Mouse (Mus musculus) common myeloid progenitor, adult 5-6 weeks (primary cell): ENCODE data around the gene Ltbp4. TPM values are rescaled to one million over a fixed set of nuclear protein-coding genes. Genes with fewer than 3 reads are reported as not detected.

Experiments
- ATAC-seq: replicated peaks from 2 replicates; pipeline ENCODE4 v1.8.0; 2016; ENCODE audit warnings: low read depth, mild to moderate bottlenecking, moderate TSS enrichment, inconsistent platforms; ENCODE audit not compliant: poor library complexity, severe bottlenecking
- total RNA-seq: library from RNA; stranded (forward); fragments of 200-1000, 187-1606 nt; gene quantifications from 2 replicates; pipeline ENCODE4 v1.2.3, GENCODE M21; 2017

The Ltbp4 gene
- total RNA-seq, 1 experiment from 2014 or later, result not detected

DNA sequence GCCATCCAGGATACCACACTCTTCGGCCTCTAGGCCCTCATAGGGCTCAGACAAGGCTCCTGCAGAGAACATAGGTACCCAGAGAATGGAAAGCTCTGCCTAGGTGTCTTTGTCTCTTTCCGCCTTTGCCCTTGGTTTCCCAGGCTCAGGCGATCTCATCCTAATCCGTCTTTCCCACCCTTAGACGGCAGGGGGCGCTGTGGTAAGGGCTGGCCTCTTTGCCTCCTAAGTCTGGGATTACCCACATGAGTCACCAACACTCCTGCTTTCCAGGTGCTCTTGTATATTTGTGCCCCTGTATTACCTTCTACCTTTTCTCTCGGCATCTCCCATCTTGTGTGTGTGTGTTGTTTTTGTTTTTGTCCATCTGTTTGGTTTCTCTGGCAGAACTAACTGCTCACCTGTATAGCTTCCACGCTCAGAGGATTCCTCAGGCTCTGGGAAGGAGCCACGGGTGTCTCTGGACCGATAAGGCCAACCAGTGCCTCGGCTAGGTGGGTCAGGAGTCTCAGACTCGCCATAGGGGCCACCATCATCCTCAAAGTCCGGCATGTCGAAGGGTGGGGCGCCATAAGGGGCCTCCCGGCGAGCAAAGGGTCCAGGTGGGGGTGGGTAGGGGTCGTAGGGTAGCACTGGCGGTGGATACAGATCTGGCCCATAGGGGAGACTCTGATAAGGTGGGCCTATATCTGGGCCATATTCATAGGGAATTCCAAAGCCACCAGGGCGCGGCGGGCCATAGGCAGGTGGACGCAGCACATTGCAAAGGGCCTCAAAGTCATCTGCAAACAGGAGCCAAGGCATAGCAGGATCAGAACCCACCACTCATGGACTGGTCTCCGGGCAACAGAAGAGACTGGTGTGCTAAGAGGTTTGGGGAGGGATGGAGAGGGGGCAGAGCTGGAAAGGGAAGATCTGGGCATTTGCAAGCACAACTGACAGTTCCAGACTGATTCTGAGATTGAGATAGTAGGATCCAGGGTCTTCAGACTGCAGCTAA, 31.0 kb downstream of the Ltbp4 start:
- 0 out of 2 replicates have a peak, but pooled peaks have one; percentile 24 for ATAC-seq

- no peak for ATAC-seq
These were observed 32.3 kb downstream of the Ltbp4 start for GRCm38 (mm10) chr7:27305091-27305730.

DNA sequence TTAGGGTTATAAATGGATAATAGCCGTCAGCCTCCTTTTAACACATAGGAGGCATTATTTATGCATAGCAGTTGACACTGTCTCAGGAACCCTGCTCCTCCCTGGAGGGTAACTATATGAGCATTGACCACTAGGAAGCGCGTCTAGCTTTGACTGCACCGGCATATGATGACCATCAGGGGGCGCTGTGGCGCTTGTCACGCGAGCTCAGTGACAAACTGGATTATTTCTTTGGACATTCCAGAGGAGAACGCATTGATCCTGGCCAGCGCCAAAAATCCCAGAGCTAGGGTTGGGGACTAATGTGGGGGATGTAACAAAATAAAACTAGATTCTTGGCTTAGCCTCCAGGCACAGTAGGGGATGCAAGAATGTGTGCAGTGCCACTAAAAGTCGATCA, 35.3 kb downstream of the Ltbp4 start:
- peak; percentile 88 for ATAC-seq

GRCm38 (mm10) chr7:27300801-27301200, 36.7 kb downstream of the Ltbp4 start:
- ATAC-seq, result no peak

GRCm38 (mm10) chr7:27300351-27300750, 37.1 kb downstream of the Ltbp4 start:
- ATAC-seq, result no peak

- no peak for ATAC-seq
These were observed 38.7 kb downstream of the Ltbp4 start for GRCm38 (mm10) chr7:27298816-27299215.

DNA sequence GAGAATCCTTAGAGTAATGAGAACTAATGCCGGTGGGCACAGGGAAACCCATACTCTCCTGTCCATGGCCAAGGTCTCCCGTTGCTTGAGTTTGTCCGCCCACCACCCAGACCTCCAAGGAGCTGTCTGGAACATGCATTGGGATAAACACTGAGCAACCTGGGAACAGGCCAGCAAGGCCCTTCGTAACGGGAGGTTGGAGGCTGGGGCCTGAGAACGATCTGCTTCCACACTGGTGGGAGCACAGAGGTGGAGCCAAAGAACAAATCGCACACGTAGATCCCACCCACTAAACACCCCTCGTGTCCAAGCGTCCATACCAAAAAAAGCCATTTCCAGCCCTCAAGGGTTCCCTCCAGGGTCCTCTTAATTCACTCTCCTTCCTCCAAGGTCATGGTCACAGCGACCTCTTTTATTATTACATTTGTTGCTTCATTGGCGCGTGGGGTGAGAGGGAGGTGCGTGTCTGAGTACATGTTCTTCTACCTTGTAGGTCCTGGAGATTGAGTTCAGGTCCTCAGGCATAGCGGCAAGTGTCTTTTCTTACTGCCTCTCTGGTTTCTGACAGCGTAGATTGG, 39.4 kb downstream of the Ltbp4 start:
- ATAC-seq, result no peak

DNA sequence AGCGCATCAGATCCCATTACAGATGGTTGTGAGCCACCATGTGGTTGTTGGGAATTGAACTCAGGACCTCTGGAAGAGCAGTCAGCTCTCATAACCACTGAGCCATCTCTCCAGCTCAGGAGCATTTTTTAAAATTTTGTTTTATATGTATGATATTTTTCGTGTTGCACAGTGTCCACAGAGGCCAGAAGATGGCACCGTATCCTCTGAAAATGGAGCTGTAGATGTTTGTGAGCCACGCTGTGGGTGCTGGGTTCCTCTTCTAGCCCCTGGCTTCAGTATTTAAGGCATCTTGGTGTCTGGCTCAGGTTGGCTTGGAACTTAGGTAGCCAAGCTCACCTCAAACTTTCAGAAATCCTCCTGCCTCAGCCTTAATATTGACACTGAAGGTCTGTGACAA, 41.0 kb downstream of the Ltbp4 start:
- no peak for ATAC-seq

DNA sequence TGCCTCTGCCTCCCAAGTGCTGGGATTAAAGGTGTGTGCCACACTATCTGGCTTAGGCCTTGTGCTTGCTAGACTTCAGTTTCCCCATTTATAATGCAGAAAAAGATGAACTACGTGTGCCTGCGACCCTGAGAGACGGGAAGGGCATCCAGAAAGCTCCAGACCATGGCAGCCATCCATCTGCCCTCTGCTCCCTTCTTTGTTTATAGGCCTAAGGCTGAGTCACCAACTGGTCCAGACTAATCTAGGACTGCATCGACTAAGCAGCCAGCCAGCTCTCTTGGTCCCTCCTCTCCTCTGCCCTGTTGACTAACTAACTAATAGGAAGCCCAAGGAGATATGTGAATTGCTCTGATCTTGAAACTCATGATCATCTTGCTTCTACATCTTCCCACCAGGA, 41.5 kb downstream of the Ltbp4 start:
- no peak for ATAC-seq

DNA sequence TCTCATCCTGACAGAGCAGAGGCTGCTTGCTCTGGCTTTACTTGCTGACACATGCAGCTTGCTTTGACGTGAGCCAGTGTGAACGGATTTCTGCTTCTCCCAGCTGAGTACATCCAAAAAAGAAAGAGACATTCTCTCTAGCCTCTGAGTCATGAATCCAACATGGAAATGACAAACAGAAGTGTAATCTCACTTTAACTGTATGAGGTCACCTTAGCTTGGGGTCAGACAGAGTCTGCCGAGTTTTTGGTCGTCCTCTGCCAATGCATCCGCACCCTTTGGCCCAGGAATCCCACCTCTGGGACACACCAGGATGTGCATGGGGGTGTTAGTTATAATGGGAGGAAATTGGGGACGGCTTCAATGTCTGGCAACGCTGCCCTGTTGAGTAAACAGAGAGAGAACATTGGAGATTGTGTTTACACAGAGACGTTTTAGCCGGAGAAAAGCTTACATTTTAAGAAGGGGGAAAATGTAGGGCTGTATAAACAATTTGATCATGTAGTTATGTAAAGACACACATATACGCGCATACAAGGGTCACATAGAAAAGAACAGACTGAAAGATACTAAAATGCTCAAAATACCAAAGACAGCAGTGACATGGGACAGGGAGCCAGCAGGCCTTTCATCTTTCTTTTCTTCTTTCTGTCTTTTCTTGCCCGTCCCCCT, 45.6 kb downstream of the Ltbp4 start:
- ATAC-seq, result no peak

- no peak for ATAC-seq
These were observed 46.9 kb downstream of the Ltbp4 start for GRCm38 (mm10) chr7:27290555-27290954.

- no peak for ATAC-seq
These were observed 48.8 kb downstream of the Ltbp4 start for GRCm38 (mm10) chr7:27288732-27289131.

DNA sequence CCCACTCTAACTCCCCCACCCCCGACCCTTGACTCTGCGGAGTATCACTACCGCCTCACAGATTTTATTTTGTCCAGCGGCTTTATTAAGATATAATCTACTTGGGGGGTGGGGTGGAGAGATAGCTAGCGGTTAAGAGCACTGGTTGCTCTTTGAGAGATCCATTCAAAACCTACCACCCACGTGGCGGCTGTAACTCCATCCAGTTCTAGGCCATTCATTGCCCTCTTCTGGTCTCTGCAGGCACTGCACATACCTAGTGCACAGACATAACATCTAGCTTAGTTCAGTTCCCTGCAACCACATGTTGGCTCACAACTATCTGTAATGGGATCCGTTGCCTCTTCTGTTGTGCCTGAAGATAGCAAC, 51.8 kb downstream of the Ltbp4 start:
- ATAC-seq, result peak; percentile 96

DNA sequence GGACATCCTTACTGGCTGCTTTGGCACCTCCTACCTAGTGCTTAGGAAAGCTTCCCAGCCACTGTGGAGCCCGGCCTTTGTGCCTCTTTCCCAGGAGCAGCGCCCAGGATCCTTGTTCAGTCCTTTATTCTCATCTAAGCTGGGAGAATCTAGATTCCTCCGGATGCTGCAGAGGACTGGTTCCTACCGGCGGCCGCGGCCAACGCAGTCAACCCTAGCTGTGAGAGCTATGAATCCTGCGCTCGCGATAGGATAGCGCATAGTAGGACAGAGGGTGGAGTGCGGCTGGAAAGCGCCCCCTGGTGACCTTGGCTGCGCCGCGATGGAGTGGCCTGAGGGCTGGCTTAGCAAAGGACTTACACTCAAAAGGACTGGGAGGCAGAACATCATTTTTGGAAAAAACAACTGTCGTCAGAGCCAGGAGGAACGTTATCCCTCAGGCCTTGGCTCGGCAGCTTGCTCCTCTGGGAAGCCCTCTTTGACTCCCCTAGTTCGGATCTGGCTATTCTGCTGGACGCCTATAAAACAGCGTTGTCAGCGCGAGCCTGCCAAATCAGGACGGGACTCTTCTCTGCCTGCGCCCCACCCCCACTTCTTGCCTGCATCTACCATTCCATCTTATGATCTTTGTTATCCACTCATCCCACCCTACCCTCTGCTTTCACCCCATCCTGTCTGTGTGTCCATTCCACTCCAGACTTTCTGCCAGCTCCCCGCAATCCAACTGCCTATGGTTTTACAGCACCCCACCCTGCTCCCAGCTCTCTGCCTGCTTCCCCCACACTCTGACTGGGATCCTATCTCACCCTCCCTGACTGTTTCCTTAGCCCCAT, 52.4 kb downstream of the Ltbp4 start:
- peak; percentile 26; the same call in 1 of the 2 replicates for ATAC-seq

DNA sequence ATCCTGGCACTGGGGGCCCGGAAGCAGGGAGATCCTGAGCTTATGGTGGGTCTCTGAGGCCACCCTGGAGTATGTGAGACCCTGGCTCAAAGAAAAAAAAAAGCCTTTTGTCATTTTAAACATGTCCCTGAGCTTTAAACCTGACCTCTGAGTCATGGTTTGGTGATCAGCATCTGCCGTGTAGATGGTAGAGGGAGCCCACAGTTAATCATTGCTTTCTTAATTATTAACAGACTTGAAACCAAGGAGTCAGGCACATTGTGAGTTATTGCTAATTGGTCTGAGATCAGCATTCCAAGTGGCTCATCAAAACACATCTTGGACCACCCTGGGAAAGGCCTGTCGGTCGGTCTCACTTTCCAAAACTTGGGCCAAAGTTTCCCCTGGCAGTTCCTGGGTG, 55.3 kb downstream of the Ltbp4 start:
- no peak for ATAC-seq

DNA sequence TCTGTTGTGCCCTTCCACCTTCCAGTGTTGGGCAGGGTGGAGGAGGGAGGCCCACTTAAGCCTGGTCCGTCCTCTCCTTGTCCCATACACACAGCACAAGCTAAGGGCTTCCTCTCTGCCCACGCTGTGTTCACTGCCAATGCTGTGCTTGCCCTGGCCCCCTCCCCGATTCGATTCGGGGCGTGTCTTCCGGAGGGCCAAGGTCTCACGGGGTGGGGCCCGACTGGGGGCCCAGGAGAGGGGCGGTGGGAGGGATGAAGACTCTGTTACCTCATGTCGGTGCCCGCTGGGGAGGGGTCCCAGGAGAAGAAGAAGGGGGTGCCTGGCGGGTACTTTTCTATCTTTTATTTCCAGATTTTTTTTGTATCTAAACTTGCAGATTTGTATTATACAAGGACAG, 55.8 kb downstream of the Ltbp4 start:
- no peak for ATAC-seq

DNA sequence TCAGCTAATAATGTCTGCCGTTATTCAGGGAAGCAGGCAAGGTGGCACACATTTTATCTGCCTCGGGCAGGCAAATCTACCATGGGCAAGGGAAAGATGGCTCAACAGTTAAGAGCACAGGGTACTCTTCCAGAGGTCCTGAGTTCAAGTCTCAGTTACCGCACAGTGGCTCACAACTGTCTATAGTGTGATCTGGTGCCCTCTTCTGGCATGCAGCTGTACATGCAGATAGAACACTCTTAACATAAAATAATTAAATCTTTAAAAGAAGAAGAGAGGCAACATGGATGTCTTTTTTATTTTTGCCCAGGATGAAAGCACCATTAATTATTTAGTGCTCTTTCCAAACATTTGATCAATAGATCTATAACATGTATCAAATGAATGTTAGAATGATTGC, 60.3 kb downstream of the Ltbp4 start:
- no peak for ATAC-seq

DNA sequence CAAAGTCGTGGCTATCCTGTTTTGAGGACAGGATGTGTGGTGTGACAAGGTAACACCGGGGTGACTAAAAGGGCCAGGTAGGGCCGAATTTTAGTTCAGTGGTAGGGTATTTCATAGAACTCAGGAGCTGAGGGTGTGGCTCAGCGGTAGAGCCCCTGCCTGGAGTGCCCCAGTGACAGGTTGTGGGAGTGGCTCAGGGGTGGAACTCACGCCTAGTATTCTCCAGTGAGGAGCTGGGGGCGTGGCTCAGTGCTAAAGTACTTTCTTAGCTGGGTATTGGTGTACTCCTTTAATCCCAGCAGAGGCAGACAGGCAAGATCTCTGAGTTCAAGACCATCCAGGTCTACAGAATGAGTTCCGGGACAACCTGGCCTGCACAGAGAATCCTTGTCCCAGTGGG, 61.5 kb downstream of the Ltbp4 start:
- ATAC-seq, result peak; percentile 37; the same call in 1 of the 2 replicates

DNA sequence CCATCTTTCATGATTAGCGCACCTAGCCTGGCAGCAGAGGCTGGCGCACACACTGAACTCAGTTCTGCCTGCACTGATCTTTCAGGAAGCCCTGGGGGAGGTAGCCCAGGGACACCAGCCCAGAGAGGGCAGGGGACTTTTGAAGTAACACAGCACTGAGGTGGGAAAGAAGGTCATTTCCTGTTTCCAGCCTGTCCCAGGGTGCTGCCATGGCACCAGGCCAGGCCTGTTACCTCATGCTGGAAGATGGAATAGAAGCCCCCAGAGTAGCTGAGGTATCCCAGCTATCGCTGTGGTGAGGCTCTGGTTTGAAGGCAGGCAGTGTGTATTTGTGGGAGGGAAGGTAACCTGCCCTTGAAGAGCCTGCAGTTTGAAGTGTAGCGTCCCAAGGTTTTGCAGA, 62.6 kb downstream of the Ltbp4 start:
- ATAC-seq, result no peak; the same call in 1 of the 2 replicates
